Mouse (Mus musculus): Measurements from ENCODE around the gene Phf14. TPM values are rescaled to one million over a fixed set of nuclear protein-coding genes. Genes with fewer than 3 reads are reported as not detected.

The Phf14 gene
- total and polyA plus RNA-seq, 2 experiments: 2.9 to 28.9 TPM

- Histone ChIP-seq H3K27ac (replicated peaks; ENCODE audit: insufficient read depth, low read depth, low read length) (no peak overlapping the region), H3K36me3 (ENCODE audit: control insufficient read depth, insufficient read depth, low read length) (peaks cover 10% of the 10 kb centered on the region), H3K79me2 (ENCODE audit: control insufficient read depth, insufficient read depth, low read length) (no peaks in the 10 kb centered on the region), H3K9ac (ENCODE audit: low read depth, low read length) (no peak overlapping the region), H3K4me3 (ENCODE audit: insufficient read depth, low read depth, low read length) (no peak overlapping the region), H3K27me3 (ENCODE audit: control insufficient read depth, insufficient read depth, low read length) (no peaks in the 10 kb centered on the region), H3K4me1 (ENCODE audit: control insufficient read depth, insufficient read depth, low read length) (no peaks in the 10 kb centered on the region)
- no peak for DNase-seq (ENCODE audit: extremely low read depth, low read depth, low spot score)
- WGBS: 86% methylated on average over 1 of the region's 1 CpGs
- no peak for TF ChIP-seq CTCF (IDR thresholded peaks at IDR 0.05; ENCODE audit: low read depth, low read length)
- TF ChIP-seq POLR2A (IDR thresholded peaks at IDR 0.05; ENCODE audit: extremely low read depth, insufficient read depth, low read length): no peak
These were observed 98.4 kb downstream of the Phf14 start for GRCm38 (mm10) chr6:12006001-12006400.

- WGBS: 92% methylated on average over 5 of the region's 5 CpGs
- TF ChIP-seq POLR2A (IDR thresholded peaks at IDR 0.05; ENCODE audit: extremely low read depth, insufficient read depth, low read length) (no peak), CTCF (IDR thresholded peaks at IDR 0.05; ENCODE audit: low read depth, low read length) (no peak)
These were observed 104.5 kb downstream of the Phf14 start for GRCm38 (mm10) chr6:12012103-12012502.

GRCm38 (mm10) chr6:12014035-12014434 is 106.4 kb downstream of the Phf14 start:
- WGBS: 81% methylated on average over 2 of the region's 2 CpGs
- no peak for TF ChIP-seq CTCF (IDR thresholded peaks at IDR 0.05; ENCODE audit: low read depth, low read length)
- no peak for TF ChIP-seq POLR2A (IDR thresholded peaks at IDR 0.05; ENCODE audit: extremely low read depth, insufficient read depth, low read length)
- no peak for DNase-seq (ENCODE audit: extremely low read depth, low read depth, low spot score)
- no peak overlapping the region for H3K27ac ChIP-seq (replicated peaks; ENCODE audit: insufficient read depth, low read depth, low read length)
- peaks cover 3% of the 10 kb centered on the region for H3K36me3 ChIP-seq (ENCODE audit: control insufficient read depth, insufficient read depth, low read length)
- no peaks in the 10 kb centered on the region for H3K4me1 ChIP-seq (ENCODE audit: control insufficient read depth, insufficient read depth, low read length)
- H3K9ac ChIP-seq (ENCODE audit: low read depth, low read length): no peak overlapping the region
- H3K27me3 ChIP-seq (ENCODE audit: control insufficient read depth, insufficient read depth, low read length): no peaks in the 10 kb centered on the region
- no peak overlapping the region for H3K4me3 ChIP-seq (ENCODE audit: insufficient read depth, low read depth, low read length)
- no peaks in the 10 kb centered on the region for H3K79me2 ChIP-seq (ENCODE audit: control insufficient read depth, insufficient read depth, low read length)

More at GRCm38 (mm10) chr6:12012103-12012502, 104.5 kb downstream of the Phf14 start:
- H3K79me2 ChIP-seq (ENCODE audit: control insufficient read depth, insufficient read depth, low read length): no peaks in the 10 kb centered on the region
- H3K27me3 ChIP-seq (ENCODE audit: control insufficient read depth, insufficient read depth, low read length): no peaks in the 10 kb centered on the region
- no peak overlapping the region for H3K4me3 ChIP-seq (ENCODE audit: insufficient read depth, low read depth, low read length)
- H3K4me1 ChIP-seq (ENCODE audit: control insufficient read depth, insufficient read depth, low read length): no peaks in the 10 kb centered on the region
- peaks cover 6% of the 10 kb centered on the region for H3K36me3 ChIP-seq (ENCODE audit: control insufficient read depth, insufficient read depth, low read length)
- no peak overlapping the region for H3K27ac ChIP-seq (replicated peaks; ENCODE audit: insufficient read depth, low read depth, low read length)
- no peak overlapping the region for H3K9ac ChIP-seq (ENCODE audit: low read depth, low read length)
- no peak for DNase-seq (ENCODE audit: extremely low read depth, low read depth, low spot score)

- no peaks in the 10 kb centered on the region for H3K79me2 ChIP-seq (ENCODE audit: control insufficient read depth, insufficient read depth, low read length)
- H3K9ac ChIP-seq (ENCODE audit: low read depth, low read length): no peak overlapping the region
- TF ChIP-seq POLR2A (IDR thresholded peaks at IDR 0.05; ENCODE audit: extremely low read depth, insufficient read depth, low read length): no peak
- no peak for TF ChIP-seq CTCF (IDR thresholded peaks at IDR 0.05; ENCODE audit: low read depth, low read length)
- H3K4me1 ChIP-seq (ENCODE audit: control insufficient read depth, insufficient read depth, low read length): no peaks in the 10 kb centered on the region
- H3K27ac ChIP-seq (replicated peaks; ENCODE audit: insufficient read depth, low read depth, low read length): no peak overlapping the region
- no peak overlapping the region for H3K4me3 ChIP-seq (ENCODE audit: insufficient read depth, low read depth, low read length)
- no peak for DNase-seq (ENCODE audit: extremely low read depth, low read depth, low spot score)
- H3K36me3 ChIP-seq (ENCODE audit: control insufficient read depth, insufficient read depth, low read length): peaks cover 3% of the 10 kb centered on the region
- no peaks in the 10 kb centered on the region for H3K27me3 ChIP-seq (ENCODE audit: control insufficient read depth, insufficient read depth, low read length)
- 89% methylated on average over 2 of the region's 2 CpGs for WGBS
These were observed 107.1 kb downstream of the Phf14 start for GRCm38 (mm10) chr6:12014733-12015132.

- 65% methylated on average over 1 of the region's 1 CpGs for WGBS
- Histone ChIP-seq H3K4me1 (ENCODE audit: control insufficient read depth, insufficient read depth, low read length) (no peaks in the 10 kb centered on the region), H3K27ac (replicated peaks; ENCODE audit: insufficient read depth, low read depth, low read length) (no peak overlapping the region), H3K27me3 (ENCODE audit: control insufficient read depth, insufficient read depth, low read length) (no peaks in the 10 kb centered on the region), H3K36me3 (ENCODE audit: control insufficient read depth, insufficient read depth, low read length) (peaks cover 5% of the 10 kb centered on the region), H3K4me3 (ENCODE audit: insufficient read depth, low read depth, low read length) (no peak overlapping the region), H3K9ac (ENCODE audit: low read depth, low read length) (no peak overlapping the region), H3K79me2 (ENCODE audit: control insufficient read depth, insufficient read depth, low read length) (no peaks in the 10 kb centered on the region)
- DNase-seq (ENCODE audit: extremely low read depth, low read depth, low spot score): no peak
- TF ChIP-seq POLR2A (IDR thresholded peaks at IDR 0.05; ENCODE audit: extremely low read depth, insufficient read depth, low read length): no peak
These were observed 112.1 kb downstream of the Phf14 start for GRCm38 (mm10) chr6:12019736-12020135.

- H3K79me2 ChIP-seq (ENCODE audit: control insufficient read depth, insufficient read depth, low read length): no peaks in the 10 kb centered on the region
- no peaks in the 10 kb centered on the region for H3K27me3 ChIP-seq (ENCODE audit: control insufficient read depth, insufficient read depth, low read length)
- no peak overlapping the region for H3K4me3 ChIP-seq (ENCODE audit: insufficient read depth, low read depth, low read length)
- peak; percentile 45 for DNase-seq (ENCODE audit: extremely low read depth, low read depth, low spot score)
- 38% methylated on average over 3 of the region's 3 CpGs for WGBS
- no peaks in the 10 kb centered on the region for H3K4me1 ChIP-seq (ENCODE audit: control insufficient read depth, insufficient read depth, low read length)
- no peak for TF ChIP-seq POLR2A (IDR thresholded peaks at IDR 0.05; ENCODE audit: extremely low read depth, insufficient read depth, low read length)
- no peak for TF ChIP-seq CTCF (IDR thresholded peaks at IDR 0.05; ENCODE audit: low read depth, low read length)
- H3K9ac ChIP-seq (ENCODE audit: low read depth, low read length): no peak overlapping the region
- no peak overlapping the region for H3K27ac ChIP-seq (replicated peaks; ENCODE audit: insufficient read depth, low read depth, low read length)
- H3K36me3 ChIP-seq (ENCODE audit: control insufficient read depth, insufficient read depth, low read length): peaks cover 5% of the 10 kb centered on the region
These were observed 112.5 kb downstream of the Phf14 start for GRCm38 (mm10) chr6:12020156-12020555.
